Mouse (Mus musculus) embryonic facial prominence, embryonic 13.5 days (tissue): ENCODE results near the gene Asap2. TPM values are rescaled to one million over a fixed set of nuclear protein-coding genes. Genes with fewer than 3 reads are reported as not detected.

Experiments
- ATAC-seq: fragments of 200-750 bp; cut with Nextera tagmentation; 2 replicates; pipeline ENCODE4 v1.8.0; 2017; ENCODE audit warnings: low read depth; ENCODE audit not compliant: insufficient number of reproducible peaks, insufficient read depth, low FRiP score, low TSS enrichment
- H3K27ac ChIP-seq: fragments of 300-500 bp; sonication (generic); 2 replicates; pipeline ENCODE4 v1.5.1; 2015; ENCODE audit warnings: moderate library complexity, mild to moderate bottlenecking, inconsistent platforms
- H3K27me3 ChIP-seq: fragments of 300-500 bp; sonication (generic); 2 replicates; pipeline ENCODE4 v1.6.1; 2015; ENCODE audit warnings: mild to moderate bottlenecking, inconsistent platforms
- H3K36me3 ChIP-seq: fragments of 300-500 bp; sonication (generic); 2 replicates; pipeline ENCODE4 v1.6.1; 2015; ENCODE audit warnings: mild to moderate bottlenecking, inconsistent platforms
- H3K4me1 ChIP-seq: fragments of 300-500 bp; sonication (generic); 2 replicates; pipeline ENCODE4 v1.6.1; 2015; ENCODE audit warnings: inconsistent platforms
- H3K4me2 ChIP-seq: fragments of 300-500 bp; sonication (generic); 2 replicates; pipeline ENCODE4 v1.6.1; 2015; ENCODE audit warnings: moderate library complexity, mild to moderate bottlenecking, inconsistent platforms
- H3K4me3 ChIP-seq: fragments of 300-500 bp; sonication (generic); 2 replicates; pipeline ENCODE4 v1.5.1; 2015; ENCODE audit warnings: mild to moderate bottlenecking, inconsistent platforms
- H3K9ac ChIP-seq: fragments of 300-500 bp; sonication (generic); 2 replicates; pipeline ENCODE4 v1.6.1; 2015; ENCODE audit warnings: mild to moderate bottlenecking, inconsistent platforms
- H3K9me3 ChIP-seq: fragments of 300-500 bp; sonication (generic); 2 replicates; pipeline ENCODE4 v1.6.1; 2016; ENCODE audit warnings: inconsistent platforms
- WGBS: fragments of 180-500 bp; shearing (Covaris S2); methylation state at CpG from one replicate; pipeline ENCODE4 v1.1.7; 2015; ENCODE audit warnings: mixed read lengths; 5-methylcytosine and 5-hydroxymethylcytosine counted together
- polyA plus RNA-seq: library from polyadenylated mRNA; unstranded; fragments of >200 nt; fragmentation: Nextera tagmentation; extraction: Ambion mirVana; gene quantifications from 2 replicates; pipeline ENCODE4 v1.2.1, GENCODE M21; 2015

The Asap2 gene
- polyA plus RNA-seq, 1 experiment from 2014 or later, result 10.8 TPM

- Histone ChIP-seq H3K36me3 (no peaks in the 10 kb centered on the region), H3K4me1 (peaks cover 21% of the 10 kb centered on the region), H3K4me2 (no peak overlapping the region), H3K9ac (no peak overlapping the region), H3K27me3 (no peaks in the 10 kb centered on the region), H3K9me3 (no peaks in the 10 kb centered on the region), H3K4me3 (no peak overlapping the region), H3K27ac (no peak overlapping the region)
- ATAC-seq, result no peak
- 55% methylated on average over 4 of the region's 4 CpGs for WGBS
These were observed 164.8 kb downstream of the Asap2 start for GRCm38 (mm10) chr12:21155062-21155461.

- Histone ChIP-seq H3K27me3 (no peaks in the 10 kb centered on the region), H3K4me2 (no peak overlapping the region), H3K9ac (no peak overlapping the region), H3K36me3 (no peaks in the 10 kb centered on the region), H3K27ac (no peak overlapping the region), H3K9me3 (no peaks in the 10 kb centered on the region), H3K4me3 (no peak overlapping the region), H3K4me1 (peaks cover 22% of the 10 kb centered on the region)
- 56% methylated on average over 7 of the region's 7 CpGs for WGBS
- ATAC-seq, result no peak
These were observed 169.0 kb downstream of the Asap2 start for GRCm38 (mm10) chr12:21159304-21159703.

- no peaks in the 10 kb centered on the region for H3K27me3 ChIP-seq
- ATAC-seq, result no peak
- peaks cover 22% of the 10 kb centered on the region for H3K4me1 ChIP-seq
- H3K27ac ChIP-seq, result no peak overlapping the region; the same call in 1 of the 2 replicates
- H3K4me3 ChIP-seq, result no peak overlapping the region
- WGBS, result 66% methylated on average over 8 of the region's 8 CpGs
- no peak overlapping the region for H3K4me2 ChIP-seq
- H3K9ac ChIP-seq, result no peak overlapping the region
- H3K36me3 ChIP-seq, result no peaks in the 10 kb centered on the region
- no peaks in the 10 kb centered on the region for H3K9me3 ChIP-seq
These were observed 170.1 kb downstream of the Asap2 start for GRCm38 (mm10) chr12:21160327-21160828.

- H3K4me3 ChIP-seq, result no peak overlapping the region
- peaks cover 22% of the 10 kb centered on the region for H3K4me1 ChIP-seq
- no peaks in the 10 kb centered on the region for H3K27me3 ChIP-seq
- no peaks in the 10 kb centered on the region for H3K36me3 ChIP-seq
- no peak for ATAC-seq
- H3K27ac ChIP-seq, result no peak overlapping the region
- 96% methylated on average over 4 of the region's 4 CpGs for WGBS
- no peak overlapping the region for H3K9ac ChIP-seq
- H3K9me3 ChIP-seq, result no peaks in the 10 kb centered on the region
- H3K4me2 ChIP-seq, result no peak overlapping the region
These were observed 171.6 kb downstream of the Asap2 start for GRCm38 (mm10) chr12:21161841-21162240.

GRCm38 (mm10) chr12:21163706-21164105, 173.4 kb downstream of the Asap2 start:
- Histone ChIP-seq H3K4me1 (peaks cover 29% of the 10 kb centered on the region), H3K4me2 (no peak overlapping the region), H3K27ac (no peak overlapping the region), H3K27me3 (no peaks in the 10 kb centered on the region), H3K9ac (no peak overlapping the region), H3K4me3 (no peak overlapping the region), H3K9me3 (no peaks in the 10 kb centered on the region), H3K36me3 (peaks cover 6% of the 10 kb centered on the region; the same call in 1 of the 2 replicates)
- no peak for ATAC-seq
- WGBS, result 83% methylated on average over 3 of the region's 3 CpGs

- Histone ChIP-seq H3K4me3 (no peak overlapping the region), H3K4me2 (no peak overlapping the region), H3K36me3 (peaks cover 11% of the 10 kb centered on the region), H3K27ac (no peak overlapping the region), H3K9me3 (no peaks in the 10 kb centered on the region), H3K9ac (no peak overlapping the region), H3K4me1 (peaks cover 29% of the 10 kb centered on the region), H3K27me3 (no peaks in the 10 kb centered on the region)
- ATAC-seq, result no peak
- 63% methylated on average over 8 of the region's 8 CpGs for WGBS
These were observed 174.0 kb downstream of the Asap2 start for GRCm38 (mm10) chr12:21164251-21164650.

- H3K4me1 ChIP-seq, result peaks cover 21% of the 10 kb centered on the region
- WGBS, result 96% methylated on average over 3 of the region's 3 CpGs
- no peaks in the 10 kb centered on the region for H3K27me3 ChIP-seq
- no peak overlapping the region for H3K4me3 ChIP-seq
- no peaks in the 10 kb centered on the region for H3K9me3 ChIP-seq
- no peak overlapping the region for H3K4me2 ChIP-seq
- peaks cover 20% of the 10 kb centered on the region for H3K36me3 ChIP-seq
- H3K9ac ChIP-seq, result no peak overlapping the region
- no peak for ATAC-seq
- H3K27ac ChIP-seq, result no peak overlapping the region
These were observed 174.9 kb downstream of the Asap2 start for GRCm38 (mm10) chr12:21165157-21165556.

GRCm38 (mm10) chr12:21165891-21166342, 175.7 kb downstream of the Asap2 start:
- peaks cover 14% of the 10 kb centered on the region; the same call in 1 of the 2 replicates for H3K4me1 ChIP-seq
- no peak overlapping the region for H3K4me3 ChIP-seq
- no peak overlapping the region for H3K4me2 ChIP-seq
- H3K27ac ChIP-seq, result no peak overlapping the region
- 73% methylated on average over 7 of the region's 7 CpGs for WGBS
- H3K36me3 ChIP-seq, result peaks cover 20% of the 10 kb centered on the region
- no peaks in the 10 kb centered on the region for H3K27me3 ChIP-seq
- no peak overlapping the region for H3K9ac ChIP-seq
- no peaks in the 10 kb centered on the region for H3K9me3 ChIP-seq
- ATAC-seq, result no peak

- Histone ChIP-seq H3K36me3 (peaks cover 20% of the 10 kb centered on the region), H3K27ac (no peak overlapping the region), H3K4me3 (no peak overlapping the region), H3K4me1 (peaks cover 14% of the 10 kb centered on the region; the same call in 1 of the 2 replicates), H3K4me2 (no peak overlapping the region), H3K27me3 (no peaks in the 10 kb centered on the region), H3K9ac (no peak overlapping the region), H3K9me3 (no peaks in the 10 kb centered on the region)
- 35% methylated on average over 6 of the region's 6 CpGs for WGBS
- no peak for ATAC-seq
These were observed 176.8 kb downstream of the Asap2 start for GRCm38 (mm10) chr12:21166884-21167575.

- Histone ChIP-seq H3K9ac (no peak overlapping the region), H3K4me2 (no peak overlapping the region), H3K36me3 (peaks cover 25% of the 10 kb centered on the region), H3K27me3 (no peaks in the 10 kb centered on the region), H3K27ac (no peak overlapping the region), H3K9me3 (no peaks in the 10 kb centered on the region), H3K4me1 (peaks cover 14% of the 10 kb centered on the region; the same call in 1 of the 2 replicates), H3K4me3 (no peak overlapping the region)
- ATAC-seq, result no peak
- WGBS, result 77% methylated on average over 4 of the region's 4 CpGs
These were observed 177.5 kb downstream of the Asap2 start for GRCm38 (mm10) chr12:21167741-21168140.

GRCm38 (mm10) chr12:21168149-21168548, 177.9 kb downstream of the Asap2 start:
- 83% methylated on average over 6 of the region's 6 CpGs for WGBS

More at GRCm38 (mm10) chr12:21168149-21168548, 177.9 kb downstream of the Asap2 start:
- no peak overlapping the region for H3K4me2 ChIP-seq
- peaks cover 25% of the 10 kb centered on the region for H3K36me3 ChIP-seq
- no peak overlapping the region for H3K27ac ChIP-seq
- no peak for ATAC-seq
- no peaks in the 10 kb centered on the region for H3K27me3 ChIP-seq
- no peak overlapping the region for H3K4me3 ChIP-seq
- no peaks in the 10 kb centered on the region for H3K9me3 ChIP-seq
- H3K9ac ChIP-seq, result no peak overlapping the region
- H3K4me1 ChIP-seq, result peaks cover 14% of the 10 kb centered on the region; the same call in 1 of the 2 replicates
